Mouse (Mus musculus): ENCODE data around the gene Pstk. TPM values are rescaled to one million over a fixed set of nuclear protein-coding genes. Genes with fewer than 3 reads are reported as not detected.
"Not testable (repeated sequence)": the region's sequence is repeated elsewhere in the genome, so short reads cannot be mapped to it uniquely, and the experiment has no call there.

Gene Pstk
- polyA plus RNA-seq, 1 experiment from 2014 or later: 39.6 TPM

DNA sequence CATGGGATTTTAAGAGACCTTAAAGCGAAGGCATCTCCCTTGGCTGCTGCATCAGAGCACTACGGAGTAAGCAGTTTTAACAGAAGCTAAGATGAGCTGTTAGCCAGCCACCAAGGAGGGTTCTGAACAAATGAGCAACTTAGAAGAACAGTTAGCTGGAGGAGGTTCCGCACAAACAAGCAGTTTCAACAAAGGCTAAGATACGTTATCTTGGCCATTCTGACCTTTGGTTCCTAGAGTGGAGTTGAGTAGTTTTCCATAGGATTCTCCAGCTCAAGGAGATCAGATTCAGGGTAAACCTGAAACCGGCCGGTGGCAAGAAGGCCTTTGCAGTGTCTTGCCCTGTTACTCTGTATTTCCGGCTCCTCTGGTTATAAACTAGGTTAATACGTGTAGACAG lies 6.8 kb upstream of the Pstk start:
- Histone ChIP-seq H3K9me3 (replicated peaks) (no peaks in the 10 kb centered on the region), H3K27ac (no peak overlapping the region), H3K27me3 (peaks cover 10% of the 10 kb centered on the region; the same call in 1 of the 2 replicates), H3K9ac (no peak overlapping the region), H3K4me3 (no peak overlapping the region), H3K4me1 (peaks cover 19% of the 10 kb centered on the region), H3K36me3 (ENCODE audit: poor library complexity, severe bottlenecking) (no peaks in the 10 kb centered on the region), H3K4me2 (no peak overlapping the region)
- whole genome bisulfite sequencing: 95% methylated on average over 8 of the region's 8 CpGs
- no peak for ATAC-seq

DNA sequence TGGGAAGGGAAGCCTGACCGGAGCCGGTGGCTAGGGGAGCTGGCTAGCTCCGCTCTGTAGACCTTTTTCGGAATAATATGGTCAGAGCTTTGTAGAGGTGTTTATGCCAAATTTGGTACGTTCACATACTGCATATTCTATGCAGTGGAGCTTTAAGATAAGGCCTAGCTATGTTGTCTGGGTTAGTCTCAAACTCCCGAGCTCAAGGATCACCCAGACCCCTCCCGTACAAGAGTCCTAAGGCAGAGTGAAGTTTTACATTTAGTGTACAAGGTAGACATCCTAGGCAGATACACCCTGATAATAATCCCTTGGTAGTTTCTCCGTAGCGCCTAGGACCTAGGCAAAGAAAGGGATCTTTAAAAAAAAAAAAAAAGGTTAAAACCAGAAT lies 524 bp downstream of the Pstk start:
- H3K4me2 ChIP-seq: peak overlapping the region; percentile 83
- H3K4me3 ChIP-seq: peak overlapping the region; percentile 81
- H3K4me1 ChIP-seq: peaks cover 7% of the 10 kb centered on the region
- no peaks in the 10 kb centered on the region for H3K27me3 ChIP-seq
- no peaks in the 10 kb centered on the region for H3K36me3 ChIP-seq (ENCODE audit: poor library complexity, severe bottlenecking)
- no peaks in the 10 kb centered on the region for H3K9me3 ChIP-seq (replicated peaks)
- no peak for ATAC-seq
- peak overlapping the region; percentile 81; the same call in 1 of the 2 replicates for H3K27ac ChIP-seq
- H3K9ac ChIP-seq: peak overlapping the region; percentile 94
- 6% methylated on average over 9 of the region's 9 CpGs for WGBS

DNA sequence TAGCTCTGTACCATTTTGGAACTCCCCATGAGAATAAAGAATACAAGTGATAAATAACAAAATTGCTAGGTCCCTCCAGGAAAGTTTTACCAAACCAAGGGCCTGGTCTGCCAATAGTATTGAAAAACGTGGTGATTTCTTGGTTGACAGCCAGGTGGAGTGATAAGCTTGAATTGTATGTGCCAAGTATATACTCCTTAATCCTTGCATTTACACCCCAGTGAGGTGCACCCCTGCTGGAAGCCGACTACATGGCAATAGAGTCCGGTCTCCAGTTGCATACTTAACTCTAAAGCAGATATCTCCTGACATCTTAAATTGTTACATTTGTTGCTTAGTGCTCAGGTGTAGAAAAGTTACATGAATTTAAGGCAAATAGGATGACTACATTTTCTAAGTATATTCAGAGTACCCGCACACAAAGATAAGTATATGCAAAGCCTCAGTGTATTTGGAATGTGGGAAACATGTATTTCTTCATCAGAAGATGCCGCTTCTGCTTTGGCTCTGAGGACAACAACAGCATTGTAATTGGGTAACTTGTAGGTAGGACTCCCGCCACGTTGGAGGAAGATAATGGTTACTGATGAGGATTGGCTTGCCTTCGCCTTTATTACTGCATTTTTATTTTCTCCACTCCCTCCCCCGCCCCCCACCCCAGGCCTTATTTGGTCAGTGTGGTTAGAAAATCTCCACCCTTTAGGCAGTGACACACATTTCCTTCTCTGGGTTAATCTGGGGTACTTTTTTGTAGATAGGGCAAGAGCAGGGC lies 1.1 kb downstream of the Pstk start:
- no peak for ATAC-seq
- peak overlapping the region; percentile 81 for H3K4me3 ChIP-seq
- no peaks in the 10 kb centered on the region for H3K9me3 ChIP-seq (replicated peaks)
- H3K9ac ChIP-seq: peak overlapping the region; percentile 94
- peak overlapping the region; percentile 83 for H3K4me2 ChIP-seq
- no peak overlapping the region for H3K27ac ChIP-seq
- no peaks in the 10 kb centered on the region for H3K36me3 ChIP-seq (ENCODE audit: poor library complexity, severe bottlenecking)
- WGBS: 71% methylated on average over 9 of the region's 9 CpGs
- H3K4me1 ChIP-seq: peaks cover 7% of the 10 kb centered on the region
- H3K27me3 ChIP-seq: no peaks in the 10 kb centered on the region

DNA sequence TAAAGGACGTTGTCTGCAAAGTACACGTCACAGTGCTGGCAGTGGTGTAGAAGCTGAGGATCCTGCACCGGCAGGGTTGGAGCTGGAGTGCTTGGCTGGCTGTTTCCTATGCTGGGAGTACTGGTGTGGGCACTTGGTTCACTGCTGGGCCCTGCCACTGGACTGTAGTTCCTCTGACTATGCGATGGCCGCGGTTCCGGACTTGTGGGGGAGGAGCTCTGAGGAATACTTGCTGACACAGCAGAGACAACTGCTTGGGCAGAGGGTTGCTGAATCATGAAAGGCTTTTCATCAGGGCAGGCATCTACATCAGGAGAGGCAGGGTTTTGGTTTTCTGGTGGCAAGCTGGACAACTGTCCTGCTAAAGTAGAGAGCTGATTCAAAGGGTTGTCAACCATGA lies 20.8 kb downstream of the Pstk start:
- peaks cover 45% of the 10 kb centered on the region for H3K36me3 ChIP-seq (ENCODE audit: poor library complexity, severe bottlenecking)
- not testable (repeated sequence) for H3K4me1 ChIP-seq; H3K27me3 ChIP-seq; H3K9me3 ChIP-seq (replicated peaks); H3K4me2 ChIP-seq; ATAC-seq; H3K27ac ChIP-seq; H3K9ac ChIP-seq; H3K4me3 ChIP-seq
- WGBS: 95% methylated on average over 7 of the region's 7 CpGs

DNA sequence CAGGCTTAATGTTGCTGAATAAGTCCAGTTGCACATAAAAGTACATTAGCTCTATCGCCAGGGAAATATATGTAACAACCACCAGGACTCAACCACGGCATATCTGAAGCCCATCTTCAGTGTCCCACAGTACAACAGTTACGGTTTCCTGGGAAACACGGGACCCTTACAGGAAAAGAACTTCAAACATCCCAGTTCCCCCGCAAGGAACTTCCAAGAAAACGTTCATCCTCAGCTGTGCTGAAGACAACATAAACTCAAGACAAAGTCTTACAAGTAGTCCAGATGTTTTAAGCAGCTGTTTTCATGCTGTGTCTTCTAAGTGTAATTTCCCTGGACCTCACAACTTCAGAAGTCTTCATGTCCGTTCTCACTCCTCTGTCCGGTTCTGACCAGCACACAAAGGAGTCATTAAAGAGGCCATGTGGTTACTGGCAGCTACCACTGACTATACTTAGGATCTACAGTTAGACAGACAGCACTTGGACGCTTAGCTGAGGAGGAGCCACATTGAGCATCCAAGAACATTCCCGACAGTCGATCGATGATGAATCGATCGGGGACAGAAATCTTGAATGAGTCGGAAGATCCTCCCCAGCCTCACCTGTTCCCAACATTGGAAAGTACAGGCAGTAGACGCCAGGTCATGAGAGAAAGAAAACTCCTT lies 38.5 kb downstream of the Pstk start:
- H3K4me3 ChIP-seq: peak overlapping the region; percentile 79
- H3K9me3 ChIP-seq (replicated peaks): no peaks in the 10 kb centered on the region
- peak overlapping the region; percentile 70; the same call in 1 of the 2 replicates for H3K27ac ChIP-seq
- peaks cover 27% of the 10 kb centered on the region for H3K4me1 ChIP-seq
- H3K36me3 ChIP-seq (ENCODE audit: poor library complexity, severe bottlenecking): no peaks in the 10 kb centered on the region
- 0 out of 2 replicates have a peak, but pooled peaks have one; percentile 0 for ATAC-seq
- no peaks in the 10 kb centered on the region for H3K27me3 ChIP-seq
- peak overlapping the region; percentile 97 for H3K9ac ChIP-seq
- H3K4me2 ChIP-seq: peak overlapping the region; percentile 81
- 7% methylated on average over 16 of the region's 16 CpGs for WGBS

DNA sequence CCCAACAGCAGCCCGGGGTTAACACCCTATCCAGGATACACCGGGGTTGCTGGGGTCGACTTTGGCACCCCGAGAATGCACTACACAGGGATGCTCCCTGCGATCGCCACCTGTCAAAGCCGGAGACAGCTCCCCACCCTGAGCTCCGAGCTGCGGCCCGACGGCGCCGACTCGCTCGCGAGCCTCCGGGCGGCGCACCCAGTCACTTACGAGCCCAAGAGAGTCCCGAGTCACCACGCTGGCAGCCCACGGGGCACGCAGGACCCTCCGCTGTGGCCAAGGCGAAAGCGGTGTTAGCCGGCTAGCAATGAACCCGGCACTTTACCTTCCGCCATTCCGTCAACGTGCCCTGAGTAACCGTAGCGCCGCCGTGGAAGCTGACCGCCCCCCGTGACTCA lies 39.0 kb downstream of the Pstk start:
- H3K4me2 ChIP-seq: peak overlapping the region; percentile 81
- H3K4me1 ChIP-seq: peaks cover 27% of the 10 kb centered on the region
- H3K27me3 ChIP-seq: no peaks in the 10 kb centered on the region
- H3K9me3 ChIP-seq (replicated peaks): no peaks in the 10 kb centered on the region
- peak; percentile 73 for ATAC-seq
- WGBS: 1% methylated on average over 38 of the region's 38 CpGs
- H3K36me3 ChIP-seq (ENCODE audit: poor library complexity, severe bottlenecking): no peaks in the 10 kb centered on the region
- peak overlapping the region; percentile 79 for H3K4me3 ChIP-seq
- peak overlapping the region; percentile 70 for H3K27ac ChIP-seq
- H3K9ac ChIP-seq: peak overlapping the region; percentile 97

DNA sequence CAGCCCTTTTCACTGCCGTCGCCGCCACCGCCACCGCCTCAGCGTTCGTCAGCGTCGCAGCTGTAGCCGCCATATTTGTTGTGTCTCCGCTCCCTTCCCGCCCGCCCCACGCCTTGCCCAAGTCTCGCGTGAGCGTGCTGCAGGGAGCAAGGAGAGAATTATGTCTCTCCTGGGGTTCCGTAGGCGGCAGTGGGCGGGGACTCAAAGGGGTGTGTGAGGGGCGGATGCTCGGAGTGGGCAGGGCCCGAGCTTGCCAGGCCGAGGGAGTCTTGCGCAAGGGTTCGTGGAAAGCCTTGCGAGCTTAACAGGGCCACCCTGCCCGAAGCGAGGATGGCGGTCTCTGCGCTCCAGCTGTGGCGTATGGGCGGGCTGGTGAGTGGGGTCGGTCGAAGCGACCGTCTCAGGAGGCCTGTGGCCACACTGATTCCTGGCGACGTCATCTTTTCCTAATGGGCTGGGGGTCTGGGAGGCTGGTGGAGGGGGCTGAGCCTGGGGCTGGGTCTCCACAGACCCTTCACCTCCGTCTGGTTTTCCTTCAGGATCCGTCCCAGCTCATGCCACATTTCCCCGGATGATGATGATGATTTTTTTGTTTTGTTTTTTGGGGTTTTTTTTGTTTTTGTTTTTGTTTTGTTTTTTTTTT lies 39.6 kb downstream of the Pstk start, which contains the start of the genes Ikzf5 and Acadsb:
TSS of gene Ikzf5 (minus strand) at position 106 of the 643 bp plus-strand sequence.
TSS of gene Acadsb (plus strand) at position 186 of the 643 bp plus-strand sequence.
- Histone ChIP-seq H3K4me3 (peak within 1 kb of the TSS; percentile 79), H3K27me3 (no peaks in the 10 kb centered on the region), H3K27ac (peak within 1 kb of the TSS; percentile 70), H3K4me2 (peak within 1 kb of the TSS; percentile 81), H3K36me3 (ENCODE audit: poor library complexity, severe bottlenecking) (no peaks in the 10 kb centered on the region), H3K4me1 (peaks cover 27% of the 10 kb centered on the region), H3K9ac (peak within 1 kb of the TSS; percentile 97), H3K9me3 (replicated peaks) (no peaks in the 10 kb centered on the region)
- 0% methylated on average over 42 of the region's 42 CpGs for WGBS
- peak; percentile 99 for ATAC-seq

DNA sequence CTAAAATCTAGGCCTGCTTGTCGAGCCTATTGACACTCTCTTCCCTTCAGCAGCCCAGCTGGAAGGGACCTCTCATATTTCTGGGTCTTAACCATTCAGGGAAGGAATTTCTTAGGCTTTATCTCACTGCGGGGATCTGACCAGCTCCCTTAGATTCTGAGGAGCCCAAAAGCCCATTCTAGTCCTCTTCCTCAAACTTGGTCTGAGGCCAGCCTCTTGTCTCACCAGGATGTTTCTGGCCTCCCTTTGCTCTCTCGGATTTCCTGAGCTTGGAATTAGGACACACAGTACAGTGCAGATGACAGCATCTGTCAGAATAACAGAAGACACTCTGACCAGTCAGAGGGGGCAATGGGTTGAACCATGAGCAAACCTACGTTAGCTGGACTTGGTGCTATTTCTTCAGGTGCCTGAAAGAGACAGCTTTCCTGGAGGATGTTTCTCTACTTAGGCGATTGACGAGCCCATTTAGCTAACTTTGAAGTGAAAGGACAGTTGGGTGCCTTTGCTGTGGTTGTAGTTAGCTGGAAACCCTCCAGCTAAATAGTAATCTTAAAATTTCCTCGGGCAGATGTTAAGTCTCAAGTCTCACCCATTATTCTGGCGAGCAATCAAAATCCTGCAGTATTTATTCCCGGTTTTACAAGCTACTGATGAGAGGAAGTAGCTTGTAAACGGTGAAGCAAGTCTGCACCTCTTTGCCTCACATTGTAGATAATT lies 40.4 kb downstream of the Pstk start:
- no peaks in the 10 kb centered on the region for H3K9me3 ChIP-seq (replicated peaks)
- peaks cover 27% of the 10 kb centered on the region for H3K4me1 ChIP-seq
- no peaks in the 10 kb centered on the region for H3K36me3 ChIP-seq (ENCODE audit: poor library complexity, severe bottlenecking)
- peak overlapping the region; percentile 81 for H3K4me2 ChIP-seq
- H3K9ac ChIP-seq: peak overlapping the region; percentile 97
- 58% methylated on average over 10 of the region's 10 CpGs for WGBS
- no peaks in the 10 kb centered on the region for H3K27me3 ChIP-seq
- H3K4me3 ChIP-seq: peak overlapping the region; percentile 79
- H3K27ac ChIP-seq: no peak overlapping the region
- no peak for ATAC-seq

DNA sequence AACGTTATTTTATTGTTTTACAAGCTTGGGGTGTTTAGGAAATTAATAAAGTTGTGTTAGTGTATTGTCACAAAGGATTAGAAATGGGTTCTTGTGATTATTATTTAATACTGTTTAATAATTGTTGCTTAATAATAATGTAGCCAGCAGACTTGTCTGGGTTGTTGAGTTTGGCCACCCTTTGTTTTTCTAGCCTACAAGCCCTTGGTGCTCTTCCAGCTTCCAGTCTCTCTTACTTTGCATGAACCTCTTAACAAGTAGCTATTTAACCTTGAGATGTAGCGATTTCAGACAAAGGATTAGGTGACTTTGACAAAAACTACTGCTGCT lies 41.0 kb downstream of the Pstk start:
- Histone ChIP-seq H3K27ac (no peak overlapping the region), H3K4me3 (no peak overlapping the region), H3K4me1 (peaks cover 27% of the 10 kb centered on the region), H3K9me3 (replicated peaks) (no peaks in the 10 kb centered on the region), H3K9ac (no peak overlapping the region), H3K27me3 (no peaks in the 10 kb centered on the region), H3K36me3 (ENCODE audit: poor library complexity, severe bottlenecking) (no peaks in the 10 kb centered on the region), H3K4me2 (no peak overlapping the region)
- WGBS: 78% methylated on average over 2 of the region's 2 CpGs
- no peak for ATAC-seq

DNA sequence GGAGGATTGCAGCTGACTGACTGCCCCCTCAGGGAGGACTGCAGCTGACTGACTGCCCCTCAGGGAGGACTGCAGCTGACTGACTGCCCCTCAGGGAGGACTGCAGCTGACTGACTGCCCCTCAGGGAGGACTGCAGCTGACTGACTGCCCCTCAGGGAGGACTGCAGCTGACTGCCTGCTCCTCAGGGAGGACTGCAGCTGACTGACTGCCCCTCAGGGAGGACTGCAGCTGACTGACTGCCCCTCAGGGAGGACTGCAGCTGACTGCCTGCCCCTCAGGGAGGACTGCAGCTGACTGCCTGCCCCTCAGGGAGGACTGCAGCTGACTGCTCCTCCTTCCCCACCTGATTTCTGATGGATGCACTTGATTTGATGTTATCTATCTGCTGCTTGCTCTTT lies 45.8 kb downstream of the Pstk start:
- not testable (repeated sequence) for H3K4me1 ChIP-seq; H3K27ac ChIP-seq; H3K4me2 ChIP-seq; ATAC-seq; H3K9ac ChIP-seq; H3K27me3 ChIP-seq; H3K9me3 ChIP-seq (replicated peaks); H3K4me3 ChIP-seq; H3K36me3 ChIP-seq (ENCODE audit: poor library complexity, severe bottlenecking)

DNA sequence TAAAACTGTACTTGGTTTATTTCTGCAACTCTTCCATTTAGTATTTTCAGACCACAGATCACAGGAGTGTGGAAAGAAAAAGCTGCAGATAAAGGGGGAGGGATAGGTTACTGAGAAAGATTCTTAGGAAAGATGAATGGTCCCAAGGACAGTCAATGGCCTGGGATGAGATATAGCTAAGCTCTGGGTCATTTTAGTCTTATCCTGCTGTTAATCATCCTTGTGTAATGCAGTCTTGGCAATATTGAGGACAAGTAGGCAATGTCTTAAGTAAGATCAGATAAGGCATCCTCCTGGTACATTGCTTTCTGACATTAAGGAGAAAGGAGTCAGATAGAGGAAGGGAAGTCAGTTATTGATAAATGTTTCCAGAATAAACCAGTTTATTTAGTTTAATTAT lies 46.7 kb downstream of the Pstk start:
- ATAC-seq: no peak
- no peak overlapping the region for H3K9ac ChIP-seq
- H3K9me3 ChIP-seq (replicated peaks): no peaks in the 10 kb centered on the region
- no peak overlapping the region for H3K4me3 ChIP-seq
- no peak overlapping the region for H3K27ac ChIP-seq
- no peaks in the 10 kb centered on the region for H3K36me3 ChIP-seq (ENCODE audit: poor library complexity, severe bottlenecking)
- no peaks in the 10 kb centered on the region for H3K27me3 ChIP-seq
- no peaks in the 10 kb centered on the region for H3K4me1 ChIP-seq
- H3K4me2 ChIP-seq: no peak overlapping the region

DNA sequence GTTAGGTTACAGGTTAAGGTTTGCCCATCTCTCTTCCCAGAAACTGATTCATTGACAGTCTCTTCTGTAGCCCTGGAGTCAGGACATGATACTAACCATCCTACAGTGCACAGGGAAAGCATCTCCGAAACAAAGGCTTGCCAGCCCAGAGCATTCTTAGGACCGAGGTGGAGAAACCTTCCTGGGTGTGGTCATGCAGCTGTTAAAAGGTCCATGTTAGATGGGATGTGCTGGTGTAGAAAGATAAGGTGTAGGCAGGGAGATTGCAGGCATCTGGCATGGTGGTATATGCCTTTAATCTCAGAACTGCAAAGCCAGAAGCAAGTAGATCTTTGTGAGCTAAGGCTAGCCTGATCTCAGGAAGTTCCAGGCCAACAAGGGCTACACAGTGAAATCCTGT lies 54.0 kb downstream of the Pstk start:
- 89% methylated on average over 2 of the region's 2 CpGs for WGBS
- H3K9ac ChIP-seq: no peak overlapping the region
- no peaks in the 10 kb centered on the region for H3K9me3 ChIP-seq (replicated peaks)
- no peak overlapping the region for H3K4me3 ChIP-seq
- H3K27me3 ChIP-seq: no peaks in the 10 kb centered on the region
- H3K4me1 ChIP-seq: no peaks in the 10 kb centered on the region
- H3K36me3 ChIP-seq (ENCODE audit: poor library complexity, severe bottlenecking): peaks cover 17% of the 10 kb centered on the region; the same call in 1 of the 2 replicates
- no peak overlapping the region for H3K4me2 ChIP-seq
- no peak for ATAC-seq
- no peak overlapping the region for H3K27ac ChIP-seq
